Mouse (Mus musculus) lung, embryonic 16.5 days (tissue): Measurements from ENCODE around the gene Atp9a. TPM values are rescaled to one million over a fixed set of nuclear protein-coding genes. Genes with fewer than 3 reads are reported as not detected.
A peak's percentile ranks its signal among the peaks of the same experiment; 100 is the strongest.

ENCODE experiments used
- ATAC-seq: fragments of 200-750 bp; cut with Nextera tagmentation; 2 replicates; pipeline ENCODE4 v1.8.0; 2017; ENCODE audit warnings: low read depth, mild to moderate bottlenecking, moderate library complexity
- H3K27ac ChIP-seq: fragments of 300-500 bp; sonication (generic); 2 replicates; pipeline ENCODE4 v1.5.1; 2014; ENCODE audit warnings: mild to moderate bottlenecking, control low read depth, low read length
- H3K27me3 ChIP-seq: fragments of 300-500 bp; sonication (generic); 2 replicates; pipeline ENCODE4 v1.6.1; 2014; ENCODE audit warnings: low read depth, low read length, mixed read lengths; ENCODE audit not compliant: control insufficient read depth, insufficient read depth
- H3K36me3 ChIP-seq: fragments of 300-500 bp; sonication (generic); 2 replicates; pipeline ENCODE4 v1.6.1; 2014; ENCODE audit warnings: low read length; ENCODE audit not compliant: control insufficient read depth, insufficient read depth
- H3K4me1 ChIP-seq: fragments of 300-500 bp; sonication (generic); replicated peaks from 2 replicates; pipeline ENCODE4 v1.6.1; 2014; ENCODE audit warnings: low read length, mixed read lengths; ENCODE audit not compliant: control insufficient read depth, insufficient read depth
- H3K4me2 ChIP-seq: fragments of 300-500 bp; sonication (generic); 2 replicates; pipeline ENCODE4 v1.6.1; 2014; ENCODE audit warnings: low read depth, low read length, control low read depth
- H3K4me3 ChIP-seq: fragments of 300-500 bp; sonication (generic); 2 replicates; pipeline ENCODE4 v1.5.1; 2014; ENCODE audit warnings: mild to moderate bottlenecking, low read length, control low read depth
- H3K9ac ChIP-seq: fragments of 300-500 bp; sonication (generic); 2 replicates; pipeline ENCODE4 v1.6.1; 2014; ENCODE audit warnings: low read length, control low read depth
- H3K9me3 ChIP-seq: fragments of 300-500 bp; sonication (generic); 2 replicates; pipeline ENCODE4 v1.6.1; 2016; ENCODE audit warnings: low read length; ENCODE audit not compliant: control insufficient read depth
- WGBS: fragments of 180-500 bp; shearing (Covaris S2); extraction: QIAGEN DNeasy Blood & Tissue Kit; methylation state at CpG from one replicate; pipeline ENCODE4 v1.1.7; 2014; 5-methylcytosine and 5-hydroxymethylcytosine counted together
- polyA plus RNA-seq: library from polyadenylated mRNA; unstranded; fragments of >200 nt; fragmentation: Nextera tagmentation; extraction: Ambion mirVana; gene quantifications from 2 replicates; pipeline ENCODE4 v1.2.1, GENCODE M21; 2015

The Atp9a gene
- polyA plus RNA-seq, result 12.2 and 13.8 TPM in 2 replicates

DNA sequence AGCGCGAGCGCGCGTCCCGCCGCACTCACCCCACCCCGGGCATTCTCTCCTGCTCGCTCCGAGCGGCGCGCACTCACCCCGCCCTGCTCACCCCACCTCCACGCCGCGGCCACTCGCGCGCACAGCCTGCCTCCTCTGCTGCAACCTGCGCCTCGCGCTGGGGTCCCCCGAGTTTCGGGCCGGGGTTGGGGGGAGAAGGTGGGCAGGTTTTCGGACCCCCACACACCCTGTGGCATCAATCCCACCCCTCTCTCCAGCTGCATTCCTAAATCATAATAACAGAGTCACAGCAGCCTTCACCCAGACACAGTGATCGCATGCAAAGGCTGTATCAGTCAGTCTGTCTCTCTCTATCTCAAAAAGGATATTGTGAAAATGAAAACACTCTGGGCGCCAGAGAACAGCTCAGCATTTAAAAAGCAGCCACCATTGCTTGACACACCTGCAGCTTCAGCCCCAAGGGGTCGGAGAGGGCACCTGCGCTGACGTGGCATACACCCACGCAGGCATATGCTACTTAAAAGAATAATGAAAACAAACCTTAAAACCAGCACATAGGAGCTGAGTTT is at the start of gene Atp9a:
Gene Atp9a, minus strand, starts transcription at position 351 of the 569 bp plus-strand sequence.
- peak within 1 kb of the TSS; percentile 65 for H3K27ac ChIP-seq
- H3K9ac ChIP-seq, result peak within 1 kb of the TSS; percentile 78
- WGBS, result 6% methylated on average over 25 of the region's 33 CpGs
- H3K4me3 ChIP-seq, result peak within 1 kb of the TSS; percentile 75
- H3K27me3 ChIP-seq, result no peaks in the 10 kb centered on the region
- 0 out of 2 replicates have a peak, but pooled peaks cover 3% of the 10 kb centered on the region for H3K9me3 ChIP-seq
- H3K4me1 ChIP-seq, result no peaks in the 10 kb centered on the region; the same call in 1 of the 2 replicates
- H3K36me3 ChIP-seq, result no peaks in the 10 kb centered on the region
- peak within 1 kb of the TSS; percentile 82 for H3K4me2 ChIP-seq
- ATAC-seq, result peak; percentile 63

DNA sequence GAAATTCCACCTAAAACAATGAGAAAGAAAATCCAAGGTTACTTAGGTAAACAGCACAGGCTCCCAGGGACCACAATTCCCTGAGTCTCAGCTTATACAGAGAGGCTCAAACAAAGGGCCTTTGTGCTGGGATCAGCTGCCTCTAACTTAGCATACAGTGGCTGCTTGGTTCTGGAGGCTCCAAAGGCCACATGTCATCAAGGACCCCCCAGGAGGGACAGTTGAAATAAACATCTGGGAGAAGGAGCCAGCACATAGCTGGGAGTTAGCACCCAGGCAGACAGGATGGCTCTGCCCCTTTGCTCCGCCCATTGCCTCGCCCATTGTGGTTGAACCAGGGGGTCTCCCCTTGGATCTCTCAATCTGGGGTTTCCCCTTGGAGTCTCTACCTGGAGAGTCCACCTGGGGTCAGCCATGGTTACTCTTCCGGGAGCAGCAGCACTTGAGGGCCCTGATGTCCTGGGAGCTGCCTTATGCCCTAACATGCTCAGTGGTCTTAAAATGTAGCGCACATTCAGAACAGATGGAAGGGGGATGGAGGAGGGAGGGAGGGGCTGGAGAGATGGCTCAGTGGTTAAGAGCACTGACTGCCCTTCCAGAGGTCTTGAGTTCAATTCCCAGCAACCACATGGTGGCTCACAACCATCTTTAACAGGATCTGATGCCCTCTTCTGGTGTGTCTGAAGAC is 49.0 kb upstream of the Atp9a start:
- WGBS, result 54% methylated on average over 4 of the region's 4 CpGs

DNA sequence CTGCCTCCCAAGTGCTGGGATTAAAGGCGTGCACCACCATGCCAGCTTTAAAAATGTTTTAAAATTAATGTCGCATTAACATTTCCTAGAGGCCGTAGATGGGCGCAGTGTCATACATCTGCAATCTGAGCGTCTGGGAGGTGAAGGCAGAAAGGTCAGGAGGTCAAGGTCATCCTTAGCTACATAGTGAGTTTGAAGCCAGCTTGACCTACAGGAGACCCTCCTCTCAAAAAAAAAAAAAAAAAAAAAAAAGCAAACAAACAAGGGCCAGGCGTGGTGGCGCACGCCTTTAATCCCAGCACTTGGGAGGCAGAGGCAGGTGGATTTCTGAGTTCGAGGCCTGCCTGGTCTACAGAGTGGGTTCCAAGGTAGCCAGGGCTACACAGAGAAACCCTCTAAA is 44.0 kb upstream of the Atp9a start:
- 86% methylated on average over 9 of the region's 9 CpGs for WGBS
- no peaks in the 10 kb centered on the region for H3K9me3 ChIP-seq
- ATAC-seq, result no peak
- no peak overlapping the region for H3K4me2 ChIP-seq
- no peaks in the 10 kb centered on the region for H3K27me3 ChIP-seq
- no peak overlapping the region for H3K4me3 ChIP-seq
- H3K9ac ChIP-seq, result no peak overlapping the region
- H3K4me1 ChIP-seq, result no peaks in the 10 kb centered on the region
- no peak overlapping the region for H3K27ac ChIP-seq
- H3K36me3 ChIP-seq, result no peaks in the 10 kb centered on the region

More for the DNA sequence above, 49.0 kb upstream of the Atp9a start:
- no peaks in the 10 kb centered on the region for H3K27me3 ChIP-seq
- no peak for ATAC-seq
- no peak overlapping the region for H3K27ac ChIP-seq
- H3K4me1 ChIP-seq, result no peaks in the 10 kb centered on the region
- H3K9me3 ChIP-seq, result no peaks in the 10 kb centered on the region
- no peaks in the 10 kb centered on the region for H3K36me3 ChIP-seq
- H3K4me2 ChIP-seq, result no peak overlapping the region
- no peak overlapping the region for H3K4me3 ChIP-seq
- H3K9ac ChIP-seq, result no peak overlapping the region

DNA sequence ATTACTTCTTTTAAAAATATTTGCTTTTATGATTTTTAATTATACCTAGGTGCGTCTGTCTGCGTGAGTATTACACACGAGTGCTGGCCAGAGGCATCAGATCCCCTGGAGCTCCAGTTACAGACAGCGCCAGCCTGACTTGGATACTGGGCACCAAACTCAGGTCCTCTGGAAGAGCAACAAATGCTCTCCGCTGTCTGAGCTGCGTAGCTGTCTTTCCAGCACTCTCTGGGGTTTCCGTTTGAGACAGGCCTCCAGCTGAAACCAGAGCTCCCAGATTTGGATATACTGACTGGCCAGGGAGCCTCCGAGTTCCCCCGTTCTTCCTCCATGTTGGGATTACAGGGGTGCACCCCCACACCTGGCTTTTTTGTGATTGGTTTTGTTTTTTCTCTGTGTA is 38.4 kb upstream of the Atp9a start:
- Histone ChIP-seq H3K9me3 (no peaks in the 10 kb centered on the region), H3K36me3 (no peaks in the 10 kb centered on the region), H3K27ac (no peak overlapping the region), H3K4me1 (no peaks in the 10 kb centered on the region), H3K9ac (no peak overlapping the region), H3K4me2 (no peak overlapping the region), H3K27me3 (no peaks in the 10 kb centered on the region), H3K4me3 (no peak overlapping the region)
- no peak for ATAC-seq
- WGBS, result 52% methylated on average over 9 of the region's 9 CpGs

DNA sequence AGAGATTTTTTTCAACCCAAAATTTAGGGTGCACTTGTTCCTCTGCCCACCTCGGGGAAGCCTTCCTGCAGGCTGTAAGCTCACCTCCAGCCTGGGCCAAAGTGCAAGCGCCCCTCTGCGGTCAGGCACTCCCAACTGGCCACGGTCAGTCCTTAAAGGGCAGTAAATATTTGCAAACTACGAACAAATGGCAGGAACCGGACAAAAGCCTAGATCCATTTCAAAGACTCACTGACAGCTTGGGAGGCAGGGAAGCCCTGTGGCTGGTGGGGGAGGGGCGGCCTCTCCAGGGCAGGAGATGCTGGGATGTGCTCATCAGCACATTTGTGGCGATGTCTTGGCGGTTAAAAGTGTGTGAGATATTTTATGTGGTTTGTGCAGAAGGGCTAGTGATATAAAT is 37.8 kb upstream of the Atp9a start:
- Histone ChIP-seq H3K27me3 (no peaks in the 10 kb centered on the region), H3K4me2 (no peak overlapping the region), H3K4me3 (no peak overlapping the region), H3K36me3 (no peaks in the 10 kb centered on the region), H3K4me1 (no peaks in the 10 kb centered on the region), H3K27ac (no peak overlapping the region), H3K9ac (no peak overlapping the region), H3K9me3 (no peaks in the 10 kb centered on the region)
- no peak for ATAC-seq
- WGBS, result 19% methylated on average over 9 of the region's 9 CpGs

DNA sequence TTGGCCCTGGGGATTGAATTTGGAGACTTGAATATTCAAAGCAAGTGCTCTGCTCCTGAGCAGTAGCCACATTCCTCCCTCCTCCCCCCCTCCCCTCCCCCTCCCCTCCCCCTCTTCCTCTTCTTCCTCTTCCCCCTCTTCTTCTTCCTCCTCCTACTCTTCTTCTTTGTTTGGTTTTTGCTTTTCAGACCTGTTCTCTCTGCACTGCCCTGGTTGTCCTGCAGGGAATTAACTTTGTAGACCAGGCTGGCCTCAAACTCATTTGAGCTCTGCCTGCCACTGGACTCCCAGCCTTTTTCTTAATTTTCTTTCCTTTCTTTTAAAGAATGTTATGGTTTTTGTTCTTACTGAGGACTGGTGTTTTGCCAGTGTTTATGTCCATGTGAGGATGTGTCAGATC is 35.3 kb upstream of the Atp9a start:
- H3K27ac ChIP-seq, result no peak overlapping the region
- no peak overlapping the region for H3K9ac ChIP-seq
- H3K4me3 ChIP-seq, result no peak overlapping the region
- no peaks in the 10 kb centered on the region for H3K36me3 ChIP-seq
- ATAC-seq, result no peak
- no peaks in the 10 kb centered on the region for H3K4me1 ChIP-seq
- no peaks in the 10 kb centered on the region for H3K9me3 ChIP-seq
- H3K27me3 ChIP-seq, result no peaks in the 10 kb centered on the region
- no peak overlapping the region for H3K4me2 ChIP-seq

DNA sequence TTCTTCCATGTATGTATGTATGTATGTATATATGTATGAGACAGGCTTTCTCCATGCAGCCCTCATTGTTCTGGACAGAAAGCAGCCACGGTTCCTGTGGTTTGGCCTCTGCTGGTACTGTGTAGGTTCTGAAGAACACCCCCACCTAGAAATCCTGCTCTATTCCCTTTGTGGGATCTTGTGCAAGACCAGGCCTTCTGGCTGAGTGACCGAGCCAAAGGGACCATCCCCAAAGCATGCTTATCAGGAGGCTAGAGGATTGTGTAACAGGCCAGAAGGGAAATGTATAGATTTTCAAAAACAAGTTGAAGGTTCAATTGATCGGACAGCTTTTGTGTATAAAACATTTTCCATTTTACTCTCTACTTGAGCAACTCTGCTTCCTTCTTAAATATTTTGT is 34.0 kb upstream of the Atp9a start:
- Histone ChIP-seq H3K27me3 (no peaks in the 10 kb centered on the region; the same call in 1 of the 2 replicates), H3K9ac (no peak overlapping the region), H3K4me3 (no peak overlapping the region), H3K9me3 (no peaks in the 10 kb centered on the region), H3K27ac (no peak overlapping the region), H3K4me1 (no peaks in the 10 kb centered on the region), H3K36me3 (no peaks in the 10 kb centered on the region), H3K4me2 (no peak overlapping the region)
- ATAC-seq, result no peak
- WGBS, result 74% methylated on average over 3 of the region's 3 CpGs

DNA sequence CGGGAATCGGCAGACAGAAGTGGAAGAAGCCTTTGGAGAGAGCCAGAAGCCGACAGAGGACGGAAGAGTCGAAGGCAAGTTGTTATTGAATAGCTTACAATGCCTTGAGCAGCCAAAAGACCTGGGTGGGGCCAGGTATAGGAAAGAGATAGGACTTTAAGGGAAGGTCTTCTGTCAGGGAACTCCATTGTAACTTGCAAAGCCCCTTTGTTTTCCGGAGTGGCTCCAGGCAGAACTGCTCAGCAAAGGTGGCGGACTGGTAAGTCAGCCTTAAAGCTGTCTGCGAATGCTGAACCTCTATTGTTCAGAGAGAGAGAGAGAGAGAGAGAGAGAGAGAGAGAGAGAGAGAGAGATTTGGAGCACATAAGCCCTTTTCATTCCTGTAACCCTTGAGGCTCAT is 27.1 kb upstream of the Atp9a start:
- Histone ChIP-seq H3K9ac (no peak overlapping the region), H3K9me3 (no peaks in the 10 kb centered on the region), H3K27me3 (peaks cover 56% of the 10 kb centered on the region), H3K27ac (no peak overlapping the region), H3K4me1 (peaks cover 8% of the 10 kb centered on the region; the same call in 1 of the 2 replicates), H3K36me3 (no peaks in the 10 kb centered on the region), H3K4me2 (no peak overlapping the region), H3K4me3 (no peak overlapping the region)
- WGBS, result 54% methylated on average over 8 of the region's 8 CpGs
- ATAC-seq, result no peak

DNA sequence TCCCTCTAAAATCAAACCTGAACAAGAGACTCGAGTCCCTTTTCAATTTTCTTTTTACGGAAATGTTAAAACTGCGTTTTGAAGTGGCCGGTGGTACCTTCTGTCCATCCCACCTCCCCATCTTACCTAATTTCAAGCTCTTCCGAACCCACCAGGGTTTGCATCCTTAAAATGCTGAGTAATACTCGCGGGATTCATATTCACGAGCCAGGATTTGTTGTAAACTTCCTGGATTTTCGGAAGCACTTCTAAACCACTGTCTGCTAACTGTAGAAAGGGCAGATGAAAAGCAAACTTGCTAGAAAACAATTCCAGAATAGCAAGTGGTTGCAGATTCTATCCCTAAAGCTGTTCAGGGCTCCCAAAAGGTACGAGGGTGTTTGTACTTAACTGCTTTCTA is 25.4 kb upstream of the Atp9a start, which contains the start of gene Sall4:
Gene Sall4, minus strand, starts transcription at position 362 of the 400 bp plus-strand sequence.
- Histone ChIP-seq H3K9ac (no peak within 1 kb of the TSS), H3K36me3 (no peaks in the 10 kb centered on the region), H3K4me3 (peak within 1 kb of the TSS; percentile 42), H3K9me3 (no peaks in the 10 kb centered on the region), H3K4me2 (peak within 1 kb of the TSS; percentile 62), H3K27ac (no peak within 1 kb of the TSS), H3K4me1 (peaks cover 8% of the 10 kb centered on the region; the same call in 1 of the 2 replicates), H3K27me3 (peaks cover 71% of the 10 kb centered on the region)
- ATAC-seq, result no peak
- 10% methylated on average over 10 of the region's 10 CpGs for WGBS
